Mouse (Mus musculus) cerebellum, postnatal 4 days (tissue): ENCODE data around the gene Dld.

Experiments used
- DNase-seq, 2 experiments: peaks; one replicate each; pipeline ENCODE4 v3.0.0; 2022; ENCODE audit warnings: low spot score in 2 of 2, mixed read lengths in 1 of 2

Gene Dld

GRCm38 (mm10) chr12:31294996-31295395 is 56.3 kb downstream of the Dld start:
- DNase-seq, result no peak

DNA sequence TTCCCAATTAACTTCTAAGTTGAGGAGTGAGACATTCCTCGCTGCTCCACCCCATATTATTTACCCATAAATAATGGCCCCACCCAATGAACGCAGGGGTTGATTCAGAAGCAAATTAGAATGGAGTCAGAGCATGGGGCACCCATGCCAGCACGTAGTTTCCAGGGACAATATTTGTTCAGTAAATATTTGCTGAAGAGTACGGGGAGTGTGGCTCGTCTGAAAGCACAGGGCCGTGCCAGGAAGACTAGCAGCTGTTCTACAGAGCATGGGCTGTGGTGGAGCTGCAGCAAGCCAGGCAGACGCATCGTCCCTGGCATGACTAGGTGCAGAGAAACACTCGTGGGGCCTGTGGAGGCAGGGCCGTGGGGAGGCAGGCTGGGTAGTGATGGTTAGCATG is 56.7 kb downstream of the Dld start:
- no peak for DNase-seq

DNA sequence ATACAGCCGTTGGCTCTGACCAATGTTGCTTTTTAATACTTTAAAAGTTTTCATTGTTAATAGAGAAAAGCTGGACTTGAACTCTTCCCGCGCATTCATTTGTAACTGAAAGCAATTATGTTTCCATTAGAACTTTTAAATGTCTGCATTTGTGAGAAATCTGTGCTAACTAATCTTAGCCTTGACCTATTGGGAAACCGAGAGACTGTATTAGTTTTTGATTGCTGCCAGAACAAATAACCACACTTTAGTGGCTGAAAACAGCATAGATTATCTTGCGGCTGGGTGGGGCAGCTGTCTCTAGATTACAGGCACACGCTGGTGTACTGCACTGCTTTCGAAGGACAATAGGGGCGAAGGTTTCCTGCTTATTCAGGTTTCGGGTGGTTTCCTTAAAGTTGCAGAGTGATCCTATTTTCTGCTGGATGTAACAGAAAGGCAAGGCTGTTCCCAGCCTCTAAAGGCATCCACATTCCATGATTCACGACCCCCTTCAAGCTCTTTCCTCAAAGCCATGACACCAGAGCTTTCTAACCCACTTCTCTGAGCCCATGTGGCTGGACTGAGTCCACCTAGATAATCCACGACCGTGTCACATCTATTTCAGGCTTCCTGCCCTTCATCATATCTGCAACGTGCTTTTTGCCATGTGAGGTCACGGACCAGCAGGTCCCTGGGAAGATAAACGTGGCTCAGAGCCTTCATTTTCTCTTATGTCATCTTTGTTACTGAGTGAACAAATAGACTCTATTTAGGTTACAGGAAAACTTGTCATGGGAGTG is 57.7 kb downstream of the Dld start:
- no peak for DNase-seq

DNA sequence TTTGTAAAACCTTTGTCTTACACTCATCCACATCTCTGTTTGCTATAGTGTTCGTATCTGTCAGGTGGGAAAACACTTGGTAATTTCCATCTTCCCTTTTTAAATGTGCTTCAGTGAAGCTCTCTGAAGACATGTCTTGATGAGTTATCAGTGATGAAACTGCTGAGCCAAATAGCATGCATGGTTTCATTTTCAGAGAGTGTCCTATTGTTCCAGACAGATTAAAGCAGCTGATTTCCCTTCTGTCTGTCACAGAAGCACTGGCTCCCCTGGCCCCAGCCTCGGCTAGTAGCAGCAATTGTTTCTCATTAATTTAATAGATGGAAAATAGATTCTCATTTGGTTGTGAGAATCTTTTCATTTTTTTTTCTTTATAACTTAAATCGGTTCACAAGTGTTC is 60.3 kb downstream of the Dld start:
- DNase-seq, result no peak

DNA sequence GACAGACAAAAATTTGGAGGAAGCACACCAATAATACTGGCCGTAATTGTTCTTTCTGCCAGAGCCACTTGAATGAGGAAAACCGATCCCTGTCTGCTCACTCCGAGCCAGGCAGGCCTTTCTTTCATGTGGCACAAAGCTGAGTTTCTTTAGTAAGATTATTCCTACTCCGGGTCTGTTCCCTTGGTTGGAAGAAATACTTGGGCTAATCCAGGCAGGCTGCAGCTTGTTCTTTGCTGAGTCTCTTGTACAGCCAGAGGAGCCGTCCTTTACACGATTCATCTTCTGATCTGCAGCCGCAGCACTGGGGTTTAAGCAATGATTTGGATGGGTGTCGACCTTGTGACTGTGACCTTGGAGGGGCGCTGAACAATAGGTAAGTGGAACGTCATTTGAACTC is 62.2 kb downstream of the Dld start:
- DNase-seq, result no peak

DNA sequence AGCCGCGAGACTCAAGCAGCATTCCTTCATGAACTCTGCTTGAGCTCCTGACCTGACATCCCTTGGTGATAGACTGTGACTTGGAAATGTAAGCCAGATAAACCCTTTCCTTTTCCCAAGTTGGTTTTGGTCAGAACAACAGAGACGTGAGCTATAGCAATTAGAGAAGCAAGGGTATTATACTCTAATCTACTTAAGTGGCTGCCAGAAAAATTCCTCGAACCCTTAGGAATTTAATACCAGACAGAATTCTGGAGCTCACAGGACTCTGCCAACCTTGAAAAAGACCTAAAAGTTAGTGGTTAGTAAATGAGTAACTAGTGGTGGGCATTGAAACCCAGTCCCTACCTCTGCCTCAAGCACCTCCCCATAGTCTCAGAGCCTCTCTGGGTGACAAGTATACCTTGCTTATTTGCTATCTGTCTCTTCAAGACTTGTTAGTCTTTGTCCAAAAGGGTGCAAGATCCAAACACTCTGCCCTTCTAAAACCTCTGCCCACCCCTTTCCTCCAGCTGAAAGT is 67.6 kb downstream of the Dld start:
- no peak for DNase-seq

DNA sequence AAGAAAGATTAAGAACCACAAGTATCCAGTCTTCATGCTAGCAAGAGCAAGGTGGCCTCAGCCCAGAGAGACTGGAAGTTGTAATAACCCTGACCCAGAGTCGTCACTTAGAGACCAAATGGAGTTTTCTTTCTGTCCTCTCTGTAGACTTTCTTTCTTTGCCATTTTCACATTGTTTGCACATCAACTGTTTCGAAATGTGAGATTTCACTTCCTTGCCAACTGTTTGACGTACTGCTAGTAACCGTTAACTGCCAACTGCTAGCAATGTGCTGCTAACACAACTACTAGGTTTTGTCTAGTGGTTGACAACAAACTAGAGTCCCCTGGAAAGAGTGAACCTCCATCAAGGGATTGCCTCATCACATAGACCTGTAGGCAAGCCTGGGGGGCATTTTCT is 68.1 kb downstream of the Dld start:
- no peak for DNase-seq

DNA sequence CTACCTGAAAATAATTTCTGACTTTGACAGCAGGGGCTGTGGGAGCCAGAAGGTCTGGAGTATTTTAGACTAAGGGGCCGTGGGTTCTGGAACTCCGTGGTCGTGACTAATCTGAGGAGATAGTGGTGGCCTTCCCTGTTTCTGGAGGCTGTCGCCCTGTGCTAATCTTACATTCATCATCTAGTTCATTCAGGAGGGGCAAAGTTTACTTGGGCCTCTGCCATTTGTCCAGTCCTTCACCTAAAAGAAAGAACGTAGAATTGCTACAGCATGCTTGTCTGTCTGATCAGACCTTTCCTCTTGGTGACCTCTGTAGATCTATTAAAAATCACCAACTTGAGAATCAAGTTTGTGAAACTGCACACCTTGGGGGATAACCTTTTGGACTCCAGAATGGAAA is 69.0 kb downstream of the Dld start:
- no peak for DNase-seq
